Mouse (Mus musculus) stomach, embryonic 16.5 days (tissue): ENCODE results near the gene Ceacam3. TPM values are rescaled to one million over a fixed set of nuclear protein-coding genes. Genes with fewer than 3 reads are reported as not detected.

Experiments
- polyA plus RNA-seq: library from polyadenylated mRNA; unstranded; fragments of >200 nt; fragmentation: Nextera tagmentation; extraction: Ambion mirVana; gene quantifications from 2 replicates; pipeline ENCODE4 v1.2.1, GENCODE M21; 2015

Ceacam3 gene
- polyA plus RNA-seq, 1 experiment from 2014 or later = not detected

Other genes with a start within 250 kb of the Ceacam3 start
- gene Ptgir, start 243.8 kb upstream of the Ceacam3 start, polyA plus RNA-seq = 3.0 and 3.2 TPM in 2 replicates
- gene Calm3, start 226.2 kb upstream of the Ceacam3 start, polyA plus RNA-seq = 120 and 126 TPM in 2 replicates
- 7.8 and 10.2 TPM in 2 replicates for gene Pnmal2, start 205.6 kb upstream of the Ceacam3 start, polyA plus RNA-seq
- gene Pnmal1, start 190.6 kb upstream of the Ceacam3 start, polyA plus RNA-seq = 3.2 and 3.4 TPM in 2 replicates
- gene Gm42372, start 167.2 kb upstream of the Ceacam3 start, polyA plus RNA-seq = 0.25 and 0.35 TPM in 2 replicates
- 40.4 and 45.1 TPM in 2 replicates for gene Ccdc8, start 157.6 kb upstream of the Ceacam3 start, polyA plus RNA-seq
- gene Ppp5c, start 122.4 kb upstream of the Ceacam3 start, polyA plus RNA-seq = 87.9 and 95.6 TPM in 2 replicates
- gene Hif3a, start 87.9 kb upstream of the Ceacam3 start, polyA plus RNA-seq = 49.6 and 60.1 TPM in 2 replicates
- gene Psg16, start 76.2 kb upstream of the Ceacam3 start, polyA plus RNA-seq = 0.46 and 0.77 TPM in 2 replicates
- gene Psg29, start 53.2 kb downstream of the Ceacam3 start, polyA plus RNA-seq = not detected in 2 replicates